Mouse (Mus musculus): ENCODE data around the gene Gm13287. TPM values are rescaled to one million over a fixed set of nuclear protein-coding genes. Genes with fewer than 3 reads are reported as not detected.
"Not testable (repeated sequence)": the region's sequence is repeated elsewhere in the genome, so short reads cannot be mapped to it uniquely, and the experiment has no call there.

The Gm13287 gene
- not detected in 2 replicates for total RNA-seq (2012; rRNA removed)
- not detected for polyA plus RNA-seq (2012; ENCODE audit: insufficient read depth in 1 of 2, insufficient read length in 2 of 2, low read depth in 1 of 2, low replicate concordance in 2 of 2, missing spikeins in 1 of 2)

DNA sequence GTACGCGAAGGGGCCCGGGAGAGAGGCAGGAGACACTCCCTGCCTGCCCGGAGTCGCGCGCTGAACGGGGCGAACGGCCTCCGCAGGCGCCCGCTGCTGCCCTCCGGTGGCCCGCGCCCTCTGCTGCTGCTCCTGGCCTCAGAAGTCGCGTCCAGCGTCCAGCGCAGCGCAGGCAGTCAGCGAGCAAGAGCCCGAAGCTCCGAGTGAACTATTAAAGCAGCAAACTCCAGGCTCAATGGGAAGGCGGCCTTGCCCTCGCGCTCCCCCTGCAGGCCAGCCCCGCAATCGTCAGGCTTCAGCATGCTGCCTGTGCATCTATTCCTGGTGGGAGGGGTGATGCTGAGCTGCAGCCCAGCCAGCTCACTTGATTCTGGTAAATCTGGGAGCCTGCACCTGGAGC lies at the start of gene Gm13287:
Gm13287 (plus strand) TSS at position 301 of the 400 bp plus-strand sequence.
- not testable (repeated sequence) for DNase-seq (ENCODE audit: low read depth, low spot score); H3K9ac ChIP-seq (ENCODE audit: control insufficient read depth, low read depth, low read length, poor library complexity, severe bottlenecking); H3K4me1 ChIP-seq (ENCODE audit: control insufficient read depth in 1 of 2, insufficient read depth in 2 of 2, low read length in 2 of 2); H3K79me2 ChIP-seq (ENCODE audit: control insufficient read depth, insufficient read depth, low read length, poor library complexity); H3K4me3 ChIP-seq (ENCODE audit: control insufficient read depth in 1 of 2, insufficient read depth in 1 of 2, low read depth in 2 of 2, low read length in 2 of 2); H3K27me3 ChIP-seq (ENCODE audit: control insufficient read depth in 1 of 2, insufficient read depth in 2 of 2, low read length in 2 of 2); H3K36me3 ChIP-seq (ENCODE audit: control insufficient read depth in 1 of 2, insufficient read depth in 2 of 2, low read length in 2 of 2); H3K27ac ChIP-seq (ENCODE audit: control insufficient read depth, low read depth, low read length); H3K9me3 ChIP-seq (replicated peaks; ENCODE audit: insufficient read depth, low read length)

- not testable (repeated sequence) for H3K27me3 ChIP-seq (ENCODE audit: control insufficient read depth in 1 of 2, insufficient read depth in 2 of 2, low read length in 2 of 2); H3K27ac ChIP-seq (ENCODE audit: control insufficient read depth, low read depth, low read length); H3K36me3 ChIP-seq (ENCODE audit: control insufficient read depth in 1 of 2, insufficient read depth in 2 of 2, low read length in 2 of 2); H3K79me2 ChIP-seq (ENCODE audit: control insufficient read depth, insufficient read depth, low read length, poor library complexity); H3K9me3 ChIP-seq (replicated peaks; ENCODE audit: insufficient read depth, low read length); H3K4me1 ChIP-seq (ENCODE audit: control insufficient read depth in 1 of 2, insufficient read depth in 2 of 2, low read length in 2 of 2); H3K4me3 ChIP-seq (ENCODE audit: control insufficient read depth in 1 of 2, insufficient read depth in 1 of 2, low read depth in 2 of 2, low read length in 2 of 2); H3K9ac ChIP-seq (ENCODE audit: control insufficient read depth, low read depth, low read length, poor library complexity, severe bottlenecking); DNase-seq (ENCODE audit: low read depth, low spot score)
Observed at GRCm38 (mm10) chr4:88754818-88755340, 48.2 kb upstream of the Gm13287 start, which contains the start of gene Gm13271. Gene Gm13271 (plus strand): TSS chr4:88754868.

GRCm38 (mm10) chr4:88756581-88757513 lies 46.2 kb upstream of the Gm13287 start:
- peak; percentile 75 for DNase-seq (ENCODE audit: low read depth, low spot score)
- H3K4me3 ChIP-seq (ENCODE audit: control insufficient read depth in 1 of 2, insufficient read depth in 1 of 2, low read depth in 2 of 2, low read length in 2 of 2); H3K9ac ChIP-seq (ENCODE audit: control insufficient read depth, low read depth, low read length, poor library complexity, severe bottlenecking); H3K9me3 ChIP-seq (replicated peaks; ENCODE audit: insufficient read depth, low read length); H3K27ac ChIP-seq (ENCODE audit: control insufficient read depth, low read depth, low read length); H3K27me3 ChIP-seq (ENCODE audit: control insufficient read depth in 1 of 2, insufficient read depth in 2 of 2, low read length in 2 of 2); H3K4me1 ChIP-seq (ENCODE audit: control insufficient read depth in 1 of 2, insufficient read depth in 2 of 2, low read length in 2 of 2); H3K79me2 ChIP-seq (ENCODE audit: control insufficient read depth, insufficient read depth, low read length, poor library complexity); H3K36me3 ChIP-seq (ENCODE audit: control insufficient read depth in 1 of 2, insufficient read depth in 2 of 2, low read length in 2 of 2): not testable (repeated sequence)
- TF ChIP-seq ZMIZ1 (IDR thresholded peaks at IDR 0.05; ENCODE audit: low read depth, low read length): 0 out of 2 replicates have a peak, but pooled peaks have one; percentile 68

GRCm38 (mm10) chr4:88757628-88758031 lies 45.4 kb upstream of the Gm13287 start:
- DNase-seq (ENCODE audit: low read depth, low spot score); H3K79me2 ChIP-seq (ENCODE audit: control insufficient read depth, insufficient read depth, low read length, poor library complexity); H3K4me1 ChIP-seq (ENCODE audit: control insufficient read depth in 1 of 2, insufficient read depth in 2 of 2, low read length in 2 of 2); H3K27ac ChIP-seq (ENCODE audit: control insufficient read depth, low read depth, low read length); H3K9me3 ChIP-seq (replicated peaks; ENCODE audit: insufficient read depth, low read length); H3K36me3 ChIP-seq (ENCODE audit: control insufficient read depth in 1 of 2, insufficient read depth in 2 of 2, low read length in 2 of 2); H3K27me3 ChIP-seq (ENCODE audit: control insufficient read depth in 1 of 2, insufficient read depth in 2 of 2, low read length in 2 of 2); H3K4me3 ChIP-seq (ENCODE audit: control insufficient read depth in 1 of 2, insufficient read depth in 1 of 2, low read depth in 2 of 2, low read length in 2 of 2); H3K9ac ChIP-seq (ENCODE audit: control insufficient read depth, low read depth, low read length, poor library complexity, severe bottlenecking): not testable (repeated sequence)

DNA sequence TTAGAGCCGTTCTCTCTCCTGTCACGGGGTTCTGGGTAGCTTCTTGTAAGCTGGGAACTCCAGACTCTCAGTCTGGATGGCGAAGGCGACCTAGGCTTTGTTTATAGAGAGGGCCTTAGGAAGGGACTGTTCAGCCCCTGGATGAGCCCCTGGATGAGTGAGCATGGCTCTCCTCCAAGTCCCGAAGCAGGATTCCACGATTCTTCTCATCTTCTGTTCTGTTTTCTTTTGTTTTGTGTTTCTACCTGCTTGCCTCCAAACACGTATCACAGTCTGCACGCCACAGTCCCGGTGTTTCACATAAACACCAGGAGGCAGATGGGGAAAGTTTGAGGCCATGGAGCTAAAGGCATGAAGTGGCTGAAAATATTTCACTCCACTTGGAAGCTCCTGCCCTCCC lies 44.3 kb upstream of the Gm13287 start:
- H3K27me3 ChIP-seq (ENCODE audit: control insufficient read depth in 1 of 2, insufficient read depth in 2 of 2, low read length in 2 of 2); H3K27ac ChIP-seq (ENCODE audit: control insufficient read depth, low read depth, low read length); H3K9me3 ChIP-seq (replicated peaks; ENCODE audit: insufficient read depth, low read length); H3K9ac ChIP-seq (ENCODE audit: control insufficient read depth, low read depth, low read length, poor library complexity, severe bottlenecking); H3K4me3 ChIP-seq (ENCODE audit: control insufficient read depth in 1 of 2, insufficient read depth in 1 of 2, low read depth in 2 of 2, low read length in 2 of 2); H3K79me2 ChIP-seq (ENCODE audit: control insufficient read depth, insufficient read depth, low read length, poor library complexity); H3K4me1 ChIP-seq (ENCODE audit: control insufficient read depth in 1 of 2, insufficient read depth in 2 of 2, low read length in 2 of 2); H3K36me3 ChIP-seq (ENCODE audit: control insufficient read depth in 1 of 2, insufficient read depth in 2 of 2, low read length in 2 of 2); DNase-seq (ENCODE audit: low read depth, low spot score): not testable (repeated sequence)
